Mouse (Mus musculus): ENCODE results near the gene Agbl4.

GRCm38 (mm10) chr4:111327094-111327493, 929.6 kb downstream of the Agbl4 start:
- TF ChIP-seq POLR2A (IDR thresholded peaks at IDR 0.05; ENCODE audit: borderline replicate concordance, extremely low read depth, insufficient read depth, insufficient read length, poor library complexity, severe bottlenecking) (no peak), CTCF (IDR thresholded peaks at IDR 0.05; ENCODE audit: borderline replicate concordance, extremely low read depth, insufficient read depth, insufficient read length) (no peak)
